Comparison of ENCODE assay signal across 1 mouse cellular context in genomic region chr2:165287202-165287984, GRCm38 (mm10).
TF ChIP-seq lines count a peak whose summit lies in the region.

Gene Slc35c2 (minus strand): TSS chr2:165287869.

TF ChIP-seq in CH12.LX, 34 proteins besides CTCF, POLR2A, EP300 and RAD21 (continued from another document):
- 0 out of 2 replicates have a peak, but pooled peaks have one; percentile 40 for TF ChIP-seq TCF12 (IDR thresholded peaks at IDR 0.05; ENCODE audit: low read depth, low read length)
- TF ChIP-seq ELF1 (IDR thresholded peaks at IDR 0.05; ENCODE audit: low read depth, low read length) = peak; percentile 78
- TF ChIP-seq ZKSCAN1 (IDR thresholded peaks at IDR 0.05; ENCODE audit: borderline replicate concordance, low read depth, low read length) = no peak
- TF ChIP-seq GABPA (IDR thresholded peaks at IDR 0.05; ENCODE audit: insufficient replicate concordance, low read depth, low read length) = no peak
- TF ChIP-seq MXI1 (IDR thresholded peaks at IDR 0.05; ENCODE audit: low read depth, low read length) = peak; percentile 93
- peak; percentile 80 for TF ChIP-seq MYC (IDR thresholded peaks at IDR 0.05; ENCODE audit: low read depth, low read length)
- peak; percentile 87 for TF ChIP-seq BHLHE40 (IDR thresholded peaks at IDR 0.05; ENCODE audit: low read depth, low read length)
- TF ChIP-seq NRF1 (IDR thresholded peaks at IDR 0.05; ENCODE audit: low read depth, low read length) = peak; percentile 60
- no peak for TF ChIP-seq PAX5 (IDR thresholded peaks at IDR 0.05; ENCODE audit: low read length)
- TF ChIP-seq TBP (conservative IDR thresholded peaks at IDR 0.05; ENCODE audit: low read depth, low read length) = peak; percentile 77; the same call in 1 of the 2 replicates
- TF ChIP-seq USF1 (IDR thresholded peaks at IDR 0.05; ENCODE audit: low read depth, low read length) = peak; percentile 65
- 0 out of 2 replicates have a peak, but pooled peaks have one; percentile 35 for TF ChIP-seq CHD1 (IDR thresholded peaks at IDR 0.05; ENCODE audit: low read depth, low read length)
- TF ChIP-seq ZC3H11A (IDR thresholded peaks at IDR 0.05; ENCODE audit: low read depth, low read length) = no peak
- TF ChIP-seq MAFK (IDR thresholded peaks at IDR 0.05; ENCODE audit: insufficient replicate concordance, low read length) = no peak
- no peak for TF ChIP-seq USF2 (conservative IDR thresholded peaks at IDR 0.05; ENCODE audit: low read depth, low read length)
- no peak for TF ChIP-seq MEF2A (IDR thresholded peaks at IDR 0.05; ENCODE audit: borderline replicate concordance, low read depth, low read length)
- no peak for TF ChIP-seq MAZ (IDR thresholded peaks at IDR 0.05; ENCODE audit: low read depth, low read length)
